Mouse (Mus musculus): ENCODE measurements at regions not wholly inside any gene's neighbourhood (a gene's known extent, or its start where the extent isn't known, plus 50 kb on each side); places are given as distances from the start of the nearest gene placed in this dataset.
A peak's percentile ranks its signal among the peaks of the same experiment; 100 is the strongest.

DNA sequence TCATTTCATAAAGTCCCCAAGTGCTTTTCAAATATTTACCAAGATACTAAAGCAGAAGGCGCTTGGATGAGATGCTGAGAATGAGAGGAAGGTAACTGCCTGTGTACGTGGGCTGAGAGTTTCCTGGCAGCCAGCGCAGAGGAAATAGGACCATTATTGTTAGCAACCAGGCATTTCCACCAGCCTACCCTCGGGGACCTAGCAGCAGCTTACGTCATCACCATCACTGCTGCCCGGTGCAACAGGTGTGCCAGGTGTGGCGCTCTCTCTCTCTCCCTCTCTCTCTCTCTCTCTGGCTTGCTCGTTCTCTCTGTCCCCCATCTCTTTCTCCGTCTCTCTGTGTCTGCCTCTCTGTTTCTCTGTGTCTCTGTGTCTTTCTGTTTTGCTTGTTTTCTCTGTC, 55.1 kb upstream of the Fam222a start:
- Histone ChIP-seq H3K9me3 (ENCODE audit: low read length) (no peaks in the 10 kb centered on the region), H3K27ac (no peak overlapping the region), H3K4me1 (ENCODE audit: insufficient read depth, low read length) (0 out of 2 replicates have a peak, but pooled peaks cover 3% of the 10 kb centered on the region), H3K27me3 (ENCODE audit: insufficient read depth, low read length) (no peaks in the 10 kb centered on the region), H3K36me3 (ENCODE audit: insufficient read depth, low read length) (no peaks in the 10 kb centered on the region), H3K4me3 (ENCODE audit: low read length) (no peak overlapping the region), H3K9ac (replicated peaks; ENCODE audit: low read length) (no peak overlapping the region), H3K4me2 (ENCODE audit: low read depth, low read length) (no peak overlapping the region)
- WGBS, result 35% methylated on average over 9 of the region's 9 CpGs
- ATAC-seq (no peak), DNase-seq (ENCODE audit: low spot score) (peak; percentile 28)
- no peak for TF ChIP-seq CTCF (IDR thresholded peaks at IDR 0.05; ENCODE audit: low read depth)

DNA sequence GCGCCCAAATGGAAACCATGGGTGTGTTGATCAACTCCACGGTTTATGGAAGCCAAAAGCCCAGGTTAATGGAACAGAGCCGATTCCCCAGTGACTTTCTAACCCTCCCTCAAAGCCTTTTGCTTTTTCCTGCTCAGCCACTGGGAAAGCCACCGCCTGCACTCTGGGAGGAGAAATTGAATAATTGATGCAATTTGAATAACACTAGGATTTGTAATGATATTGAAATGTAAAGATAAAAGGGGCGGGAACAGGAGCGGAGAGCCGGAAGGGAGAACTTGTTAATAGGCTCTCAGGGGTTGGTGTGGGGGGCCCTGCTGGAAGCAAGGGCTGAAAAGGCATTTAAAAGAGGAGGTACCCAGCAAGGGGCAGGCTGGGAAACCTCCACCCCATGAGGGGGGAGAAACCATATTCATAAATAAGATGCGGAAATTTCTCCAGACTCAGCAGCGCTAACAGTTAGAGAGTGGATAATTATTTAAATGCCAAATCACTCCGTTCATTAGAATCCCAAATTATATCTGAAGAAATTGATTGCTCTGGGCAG, 53.8 kb upstream of the Fam222a start:
- DNase-seq (ENCODE audit: low spot score), result no peak
- 9% methylated on average over 10 of the region's 10 CpGs for WGBS
- H3K27ac ChIP-seq, result no peak overlapping the region
- no peaks in the 10 kb centered on the region for H3K4me1 ChIP-seq (ENCODE audit: insufficient read depth, low read length)
- no peaks in the 10 kb centered on the region for H3K27me3 ChIP-seq (ENCODE audit: insufficient read depth, low read length)
- H3K4me3 ChIP-seq (ENCODE audit: low read length), result no peak overlapping the region
- TF ChIP-seq CTCF (IDR thresholded peaks at IDR 0.05; ENCODE audit: low read depth), result no peak
- ATAC-seq, result no peak
- H3K9ac ChIP-seq (replicated peaks; ENCODE audit: low read length), result no peak overlapping the region
- peak overlapping the region; percentile 19; the same call in 1 of the 2 replicates for H3K4me2 ChIP-seq (ENCODE audit: low read depth, low read length)
- no peaks in the 10 kb centered on the region for H3K36me3 ChIP-seq (ENCODE audit: insufficient read depth, low read length)
- H3K9me3 ChIP-seq (ENCODE audit: low read length), result no peaks in the 10 kb centered on the region

DNA sequence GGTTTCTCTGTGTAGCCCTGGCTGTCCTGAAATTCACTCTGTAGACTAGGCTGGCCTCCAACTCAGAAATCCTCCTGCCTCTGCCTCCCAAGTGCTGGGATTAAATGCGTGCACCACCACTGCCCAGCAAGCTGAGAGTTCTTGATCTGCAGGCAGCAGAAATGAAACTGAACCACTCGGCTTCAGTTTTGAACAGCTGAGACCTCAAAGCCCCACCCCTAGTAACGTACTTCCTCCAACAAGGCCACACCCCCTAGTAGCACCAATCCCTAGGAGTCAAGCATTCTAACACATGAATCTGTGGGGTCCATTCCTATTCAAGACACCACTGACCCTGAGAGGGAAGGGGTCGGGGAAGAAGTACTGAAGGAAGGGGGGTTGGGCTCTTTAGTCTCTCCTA, 50.8 kb upstream of the Fam222a start:
- Histone ChIP-seq H3K27me3 (ENCODE audit: insufficient read depth, low read length) (no peaks in the 10 kb centered on the region), H3K36me3 (ENCODE audit: insufficient read depth, low read length) (no peaks in the 10 kb centered on the region), H3K4me3 (ENCODE audit: low read length) (no peak overlapping the region), H3K4me2 (ENCODE audit: low read depth, low read length) (no peak overlapping the region), H3K27ac (no peak overlapping the region), H3K9ac (replicated peaks; ENCODE audit: low read length) (no peak overlapping the region), H3K4me1 (ENCODE audit: insufficient read depth, low read length) (no peaks in the 10 kb centered on the region; the same call in 1 of the 2 replicates), H3K9me3 (ENCODE audit: low read length) (no peaks in the 10 kb centered on the region)
- TF ChIP-seq CTCF (IDR thresholded peaks at IDR 0.05; ENCODE audit: low read depth), result no peak
- ATAC-seq (no peak), DNase-seq (ENCODE audit: low spot score) (no peak)
- 78% methylated on average over 4 of the region's 4 CpGs for WGBS

DNA sequence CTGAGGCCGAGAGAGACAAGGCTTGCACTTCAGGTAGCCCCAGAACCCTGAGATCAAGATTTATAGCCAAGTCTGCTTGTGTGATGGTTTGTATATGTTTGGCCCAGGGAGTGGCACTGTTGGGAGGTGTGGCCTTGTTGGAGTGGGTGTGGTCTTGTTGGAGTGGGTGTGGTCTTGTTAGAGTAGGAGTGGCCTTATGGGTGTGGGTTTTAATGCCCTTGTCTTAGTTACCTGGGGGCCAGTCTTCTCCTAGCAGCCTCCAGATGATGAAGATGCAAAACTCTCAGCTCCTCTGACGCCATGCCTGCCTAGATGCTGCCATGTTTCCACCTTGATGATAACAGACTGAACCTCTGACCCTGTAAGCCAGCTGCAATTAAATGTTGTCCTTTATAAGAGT, 49.8 kb upstream of the Fam222a start:
- H3K36me3 ChIP-seq (ENCODE audit: insufficient read depth, low read length), result no peaks in the 10 kb centered on the region
- no peak for DNase-seq (ENCODE audit: low spot score)
- ATAC-seq, result no peak
- H3K9me3 ChIP-seq (ENCODE audit: low read length), result no peaks in the 10 kb centered on the region
- H3K4me1 ChIP-seq (ENCODE audit: insufficient read depth, low read length), result no peaks in the 10 kb centered on the region; the same call in 1 of the 2 replicates
- H3K9ac ChIP-seq (replicated peaks; ENCODE audit: low read length), result no peak overlapping the region
- TF ChIP-seq CTCF (IDR thresholded peaks at IDR 0.05; ENCODE audit: low read depth), result no peak
- no peak overlapping the region for H3K4me3 ChIP-seq (ENCODE audit: low read length)
- no peaks in the 10 kb centered on the region for H3K27me3 ChIP-seq (ENCODE audit: insufficient read depth, low read length)
- 92% methylated on average over 2 of the region's 2 CpGs for WGBS
- no peak overlapping the region for H3K4me2 ChIP-seq (ENCODE audit: low read depth, low read length)
- H3K27ac ChIP-seq, result no peak overlapping the region
